Mouse (Mus musculus): ENCODE results near the gene Agtpbp1.
"Not testable (repeated sequence)": the region's sequence is repeated elsewhere in the genome, so short reads cannot be mapped to it uniquely, and the experiment has no call there.

Gene Agtpbp1

GRCm38 (mm10) chr13:59486243-59486642 is 98.8 kb downstream of the Agtpbp1 start:
- no peak for DNase-seq (ENCODE audit: low read depth, low spot score)

GRCm38 (mm10) chr13:59485456-59485855 is 99.6 kb downstream of the Agtpbp1 start:
- DNase-seq (ENCODE audit: low read depth, low spot score) = no peak

- DNase-seq (ENCODE audit: low read depth, low spot score) = no peak
These were observed 103.6 kb downstream of the Agtpbp1 start for GRCm38 (mm10) chr13:59481484-59481855.

GRCm38 (mm10) chr13:59480599-59481483 is 104.2 kb downstream of the Agtpbp1 start:
- no peak for DNase-seq (ENCODE audit: low read depth, low spot score)

- not testable (repeated sequence) for DNase-seq (ENCODE audit: low read depth, low spot score)
These were observed 107.1 kb downstream of the Agtpbp1 start for GRCm38 (mm10) chr13:59477928-59478327.

GRCm38 (mm10) chr13:59477451-59477850 is 107.6 kb downstream of the Agtpbp1 start:
- no peak for DNase-seq (ENCODE audit: low read depth, low spot score)

- DNase-seq (ENCODE audit: low read depth, low spot score) = peak; percentile 90
These were observed 110.1 kb downstream of the Agtpbp1 start for GRCm38 (mm10) chr13:59474973-59475372.

- DNase-seq (ENCODE audit: low read depth, low spot score) = no peak
These were observed 111.7 kb downstream of the Agtpbp1 start for GRCm38 (mm10) chr13:59473341-59473740.

- peak; percentile 13 for DNase-seq (ENCODE audit: low read depth, low spot score)
These were observed 112.8 kb downstream of the Agtpbp1 start for GRCm38 (mm10) chr13:59472222-59472621.

- no peak for DNase-seq (ENCODE audit: low read depth, low spot score)
These were observed 115.3 kb downstream of the Agtpbp1 start for GRCm38 (mm10) chr13:59469701-59470100.

GRCm38 (mm10) chr13:59468181-59468802 is 116.7 kb downstream of the Agtpbp1 start:
- DNase-seq (ENCODE audit: low read depth, low spot score) = no peak

GRCm38 (mm10) chr13:59467591-59467990 is 117.4 kb downstream of the Agtpbp1 start:
- no peak for DNase-seq (ENCODE audit: low read depth, low spot score)

GRCm38 (mm10) chr13:59460958-59461357 is 124.1 kb downstream of the Agtpbp1 start:
- no peak for DNase-seq (ENCODE audit: low read depth, low spot score)

GRCm38 (mm10) chr13:59456203-59456602 is 128.8 kb downstream of the Agtpbp1 start:
- DNase-seq (ENCODE audit: low read depth, low spot score) = peak; percentile 83

GRCm38 (mm10) chr13:59454001-59454785 is 130.8 kb downstream of the Agtpbp1 start:
- DNase-seq (ENCODE audit: low read depth, low spot score) = no peak

GRCm38 (mm10) chr13:59453582-59453981 is 131.4 kb downstream of the Agtpbp1 start:
- DNase-seq (ENCODE audit: low read depth, low spot score) = no peak

GRCm38 (mm10) chr13:59453045-59453444 is 132.0 kb downstream of the Agtpbp1 start:
- no peak for DNase-seq (ENCODE audit: low read depth, low spot score)

- DNase-seq (ENCODE audit: low read depth, low spot score) = no peak
These were observed 134.2 kb downstream of the Agtpbp1 start for GRCm38 (mm10) chr13:59450840-59451239.

GRCm38 (mm10) chr13:59447130-59447529 is 137.9 kb downstream of the Agtpbp1 start:
- DNase-seq (ENCODE audit: low read depth, low spot score) = no peak

GRCm38 (mm10) chr13:59445179-59445578 is 139.8 kb downstream of the Agtpbp1 start:
- no peak for DNase-seq (ENCODE audit: low read depth, low spot score)

- no peak for DNase-seq (ENCODE audit: low read depth, low spot score)
These were observed 140.7 kb downstream of the Agtpbp1 start for GRCm38 (mm10) chr13:59444371-59444770.

- DNase-seq (ENCODE audit: low read depth, low spot score) = no peak
These were observed 145.3 kb downstream of the Agtpbp1 start for GRCm38 (mm10) chr13:59439683-59440082.

Data from A20 (cell line).